Comparison of ENCODE assay signal across 9 mouse cellular contexts in genomic region chr2:28537995-28538816, GRCm38 (mm10). TPM values are rescaled to one million over a fixed set of nuclear protein-coding genes. Genes with fewer than 3 reads are reported as not detected.
DNase-seq lines count a peak whose midpoint lies in the region; ATAC-seq and TF ChIP-seq lines count a peak whose summit lies in the region.
"Had no signal": no experiment of that assay in that cellular context is flagged by ENCODE, and none has a peak within 500 bp of the region (broad histone marks: within the 10 kb centered on the region; RNA-seq: fewer than 3 reads in every experiment).

No protein-coding gene starts in this region.

- no peak for TF ChIP-seq CTCF in gastrocnemius, adult 2 months (IDR thresholded peaks at IDR 0.05)

- no peak overlapping the region for H3K4me2 ChIP-seq in forebrain, embryonic 16.5 days (ENCODE audit: low read length)
- no peak overlapping the region for H3K4me2 ChIP-seq in midbrain, embryonic 11.5 days
- H3K4me2 ChIP-seq in liver, embryonic 12.5 days, result no peak overlapping the region

- peak overlapping the region; percentile 11; the same call in 1 of the 2 replicates for H3K4me3 ChIP-seq in gastrocnemius, adult 2 months
- H3K4me3 ChIP-seq in forebrain, embryonic 16.5 days (replicated peaks; ENCODE audit: low read length), result no peak overlapping the region
- no peak overlapping the region for H3K4me3 ChIP-seq in midbrain, embryonic 11.5 days (ENCODE audit: low read depth, low read length)
- H3K4me3 ChIP-seq in liver, embryonic 12.5 days, result no peak overlapping the region

- H3K27me3 ChIP-seq in forebrain, embryonic 16.5 days (replicated peaks; ENCODE audit: control insufficient read depth, insufficient read depth, low read length), result no peaks in the 10 kb centered on the region
- no peaks in the 10 kb centered on the region for H3K27me3 ChIP-seq in midbrain, embryonic 11.5 days (ENCODE audit: control insufficient read depth, insufficient read depth, low read length)
- peaks cover 26% of the 10 kb centered on the region for H3K27me3 ChIP-seq in liver, embryonic 12.5 days (replicated peaks)

- no peak for ATAC-seq in forebrain, embryonic 16.5 days
- no peak for ATAC-seq in midbrain, embryonic 11.5 days (ENCODE audit: low FRiP score)
- no peak for ATAC-seq in liver, embryonic 12.5 days

- H3K36me3 ChIP-seq in forebrain, embryonic 16.5 days (ENCODE audit: control insufficient read depth, insufficient read depth), result peaks cover 5% of the 10 kb centered on the region; the same call in 1 of the 2 replicates
- H3K36me3 ChIP-seq in midbrain, embryonic 11.5 days (ENCODE audit: control insufficient read depth, insufficient read depth, low read length), result peaks cover 5% of the 10 kb centered on the region; the same call in 1 of the 2 replicates
- H3K36me3 ChIP-seq in liver, embryonic 12.5 days, result no peaks in the 10 kb centered on the region

- peak; percentile 66 for DNase-seq in gastrocnemius, adult 2 months
- no peak for DNase-seq in gastrocnemius, postnatal 25 days
- peak; percentile 75 to 79 for DNase-seq in B cell, adult 2 months
- no peak for DNase-seq in midbrain, embryonic 11.5 days (ENCODE audit: low spot score, missing footprints)
- DNase-seq in lung, postnatal 4 days, result no peak
- no peak for DNase-seq in gastrocnemius, adult 8-10 months (ENCODE audit: low spot score in 2 of 2)

- WGBS in forebrain, embryonic 16.5 days, result 69% methylated on average over 8 of the region's 8 CpGs
- WGBS in midbrain, embryonic 11.5 days, result 76% methylated on average over 8 of the region's 8 CpGs
- WGBS in liver, embryonic 12.5 days (ENCODE audit: insufficient replicate concordance), result 74% methylated on average over 8 of the region's 8 CpGs

- no peaks in the 10 kb centered on the region for H3K9me3 ChIP-seq in forebrain, embryonic 16.5 days (ENCODE audit: control insufficient read depth, low read length)
- H3K9me3 ChIP-seq in midbrain, embryonic 11.5 days (ENCODE audit: control insufficient read depth, low read length), result no peaks in the 10 kb centered on the region
- no peaks in the 10 kb centered on the region for H3K9me3 ChIP-seq in liver, embryonic 12.5 days (replicated peaks)

- peak overlapping the region; percentile 93 for H3K27ac ChIP-seq in gastrocnemius, adult 2 months
- peak overlapping the region; percentile 35; the same call in 1 of the 2 replicates for H3K27ac ChIP-seq in forebrain, embryonic 16.5 days (ENCODE audit: low read length)
- peak overlapping the region; percentile 58 for H3K27ac ChIP-seq in midbrain, embryonic 11.5 days (ENCODE audit: low read depth, low read length)
- H3K27ac ChIP-seq in liver, embryonic 12.5 days, result no peak overlapping the region
- H3K27ac ChIP-seq: kidney, postnatal 0 days had no signal

- no peak overlapping the region for H3K9ac ChIP-seq in forebrain, embryonic 16.5 days (replicated peaks; ENCODE audit: low read depth, low read length)
- no peak overlapping the region for H3K9ac ChIP-seq in midbrain, embryonic 11.5 days (ENCODE audit: low read length)
- no peak overlapping the region for H3K9ac ChIP-seq in liver, embryonic 12.5 days

- intact Hi-C loops in gastrocnemius, adult 2 months (cut with DNase I), result loop anchor here (2.0 kb wide), 1 partner anchor 17 kb away; no protein-coding TSS in a partner anchor

- peaks cover 75% of the 10 kb centered on the region for H3K4me1 ChIP-seq in forebrain, embryonic 16.5 days (replicated peaks; ENCODE audit: control insufficient read depth, insufficient read depth, low read length)
- H3K4me1 ChIP-seq in midbrain, embryonic 11.5 days (ENCODE audit: control insufficient read depth, insufficient read depth, low read length), result peaks cover 55% of the 10 kb centered on the region
- H3K4me1 ChIP-seq in liver, embryonic 12.5 days, result peaks cover 27% of the 10 kb centered on the region

RNA-seq across cellular contexts. Expression of gene Cel, which starts 25.0 kb away (rescaled TPM):
- not detected for total RNA-seq in gastrocnemius, adult 2 months (2021)
- total RNA-seq in gastrocnemius, postnatal 25 days (2021), result not detected
- polyA plus RNA-seq in forebrain, embryonic 16.5 days (2015; fragmentation: Nextera tagmentation; extraction: Ambion mirVana), result not detected in 2 replicates
- 0.07 TPM in 1 of 2 replicates, not detected in the other for polyA plus RNA-seq in midbrain, embryonic 11.5 days (2014; fragmentation: Nextera tagmentation; extraction: Ambion mirVana)
- not detected in 2 replicates for polyA plus RNA-seq in liver, embryonic 12.5 days (2016; fragmentation: Nextera tagmentation; extraction: Ambion mirVana)
- total RNA-seq in gastrocnemius, adult 8-10 months (2022), result not detected
- polyA plus RNA-seq: kidney, postnatal 0 days had no signal

RNA-seq across cellular contexts. Expression of gene Ralgds, which starts 25.3 kb away (rescaled TPM):
- total RNA-seq in gastrocnemius, adult 2 months (2021), result 10 to 100 TPM in 1 of 2 experiments, 1 to 10 TPM in 1; 9.9 to 10.1 TPM
- 10 to 100 TPM in 1 of 2 experiments, 1 to 10 TPM in 1; 8.3 to 11.6 TPM for total RNA-seq in gastrocnemius, postnatal 25 days (2021)
- polyA plus RNA-seq in forebrain, embryonic 16.5 days (2015; fragmentation: Nextera tagmentation; extraction: Ambion mirVana), result 83.5 and 83.7 TPM in 2 replicates
- 45.8 and 48.8 TPM in 2 replicates for polyA plus RNA-seq in midbrain, embryonic 11.5 days (2014; fragmentation: Nextera tagmentation; extraction: Ambion mirVana)
- polyA plus RNA-seq in liver, embryonic 12.5 days (2016; fragmentation: Nextera tagmentation; extraction: Ambion mirVana), result 4.3 and 5.5 TPM in 2 replicates
- total RNA-seq in gastrocnemius, adult 8-10 months (2022), result 10 to 100 TPM in 2 of 4 experiments, 1 to 10 TPM in 2; 8.1 to 11.1 (median 9.4) TPM

RNA-seq across cellular contexts. Expression of gene Gm10134, which starts 32.3 kb away (rescaled TPM):
- total RNA-seq in gastrocnemius, adult 2 months (2021), result under 1 TPM in 1 of 2 experiments, not detected in 1; 0.98 TPM
- 1 to 10 TPM in 1 of 2 experiments, under 1 TPM in 1; 0.88 to 1.2 TPM for total RNA-seq in gastrocnemius, postnatal 25 days (2021)
- polyA plus RNA-seq in forebrain, embryonic 16.5 days (2015; fragmentation: Nextera tagmentation; extraction: Ambion mirVana), result 1.8 and 2.4 TPM in 2 replicates
- polyA plus RNA-seq in midbrain, embryonic 11.5 days (2014; fragmentation: Nextera tagmentation; extraction: Ambion mirVana), result not detected in 2 replicates
- 0.64 and 0.71 TPM in 2 replicates for polyA plus RNA-seq in liver, embryonic 12.5 days (2016; fragmentation: Nextera tagmentation; extraction: Ambion mirVana)
- total RNA-seq in gastrocnemius, adult 8-10 months (2022), result 1 to 10 TPM in 1 of 4 experiments, not detected in 3; 1.6 TPM

RNA-seq across cellular contexts. Expression of gene Gbgt1, which starts 41.5 kb away (rescaled TPM):
- total RNA-seq in gastrocnemius, adult 2 months (2021), result 1 to 10 TPM in 1 of 2 experiments, under 1 TPM in 1; 0.56 to 1.1 TPM
- 1 to 10 TPM in 1 of 2 experiments, under 1 TPM in 1; 0.54 to 1.0 TPM for total RNA-seq in gastrocnemius, postnatal 25 days (2021)
- polyA plus RNA-seq in forebrain, embryonic 16.5 days (2015; fragmentation: Nextera tagmentation; extraction: Ambion mirVana), result 0.51 and 1.2 TPM in 2 replicates
- 0.10 and 0.25 TPM in 2 replicates for polyA plus RNA-seq in midbrain, embryonic 11.5 days (2014; fragmentation: Nextera tagmentation; extraction: Ambion mirVana)
- 0.37 and 0.39 TPM in 2 replicates for polyA plus RNA-seq in liver, embryonic 12.5 days (2016; fragmentation: Nextera tagmentation; extraction: Ambion mirVana)
- under 1 TPM; 0.36 to 0.99 (median 0.62) TPM for total RNA-seq in gastrocnemius, adult 8-10 months (2022)

RNA-seq across cellular contexts. Expression of gene Gtf3c5, which starts 45.3 kb away (rescaled TPM):
- 1 to 10 TPM; 7.2 to 8.0 TPM for total RNA-seq in gastrocnemius, adult 2 months (2021)
- total RNA-seq in gastrocnemius, postnatal 25 days (2021), result 1 to 10 TPM; 7.3 to 7.6 TPM
- 40.5 and 43.3 TPM in 2 replicates for polyA plus RNA-seq in forebrain, embryonic 16.5 days (2015; fragmentation: Nextera tagmentation; extraction: Ambion mirVana)
- 38.8 and 40.5 TPM in 2 replicates for polyA plus RNA-seq in midbrain, embryonic 11.5 days (2014; fragmentation: Nextera tagmentation; extraction: Ambion mirVana)
- 24.9 and 26.3 TPM in 2 replicates for polyA plus RNA-seq in liver, embryonic 12.5 days (2016; fragmentation: Nextera tagmentation; extraction: Ambion mirVana)
- total RNA-seq in gastrocnemius, adult 8-10 months (2022), result 1 to 10 TPM; 6.5 to 8.2 (median 7.4) TPM

Comparison
In these comparisons a context has a peak if more than half of its experiments do, and no peak if none do; other contexts are left out.
1. DNase-seq: peak in gastrocnemius, adult 2 months (single experiment) and B cell, adult 2 months (2 of 2); none in gastrocnemius, postnatal 25 days (single experiment), midbrain, embryonic 11.5 days (single experiment), lung, postnatal 4 days (0 of 2) and gastrocnemius, adult 8-10 months (0 of 2).